Mouse (Mus musculus): ENCODE measurements at regions not wholly inside any gene's neighbourhood (a gene's known extent, or its start where the extent isn't known, plus 50 kb on each side); places are given as distances from the start of the nearest gene placed in this dataset.
A peak's percentile ranks its signal among the peaks of the same experiment; 100 is the strongest.

DNA sequence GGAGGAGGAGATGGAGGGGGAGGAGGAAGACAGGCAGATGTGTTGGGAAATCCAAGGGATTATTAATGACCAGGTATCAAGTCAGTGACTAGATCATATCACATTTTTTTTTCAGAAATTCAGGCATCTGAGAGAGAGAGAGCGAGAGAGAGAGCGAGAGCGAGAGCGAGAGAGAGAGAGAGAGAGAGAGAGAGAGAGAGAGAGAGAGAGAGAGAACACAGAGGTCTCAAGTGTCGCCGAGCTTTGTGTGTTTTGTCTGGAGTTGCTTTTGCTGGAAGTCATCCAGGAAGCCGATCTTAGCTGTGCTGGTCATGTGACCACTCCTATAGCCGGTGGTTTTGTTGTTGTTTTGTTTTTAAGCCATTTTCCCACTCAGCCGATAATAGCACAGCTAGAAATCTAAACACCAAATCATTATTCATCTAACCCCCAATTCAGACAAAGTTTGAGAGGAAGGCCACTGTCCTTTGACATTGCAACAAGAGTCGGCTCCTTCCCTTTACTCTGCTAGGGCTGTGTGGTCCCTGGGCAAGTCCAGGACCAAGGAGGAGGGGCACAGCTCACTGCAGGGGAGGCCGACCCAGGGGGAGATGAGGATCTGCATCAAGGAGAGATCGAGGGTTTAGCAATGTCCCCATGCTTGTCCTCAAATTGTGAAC, 67.0 kb upstream of the Irf2bp2 start:
- TF ChIP-seq POLR2A (IDR thresholded peaks at IDR 0.05; ENCODE audit: borderline replicate concordance, low read depth, low read length) (no peak), CTCF (IDR thresholded peaks at IDR 0.05; ENCODE audit: low read depth, low read length) (no peak)
- Histone ChIP-seq H3K27ac (ENCODE audit: insufficient read depth, low read depth, low read length) (peak overlapping the region; percentile 13), H3K4me1 (ENCODE audit: control insufficient read depth, insufficient read depth, low read length) (peaks cover 48% of the 10 kb centered on the region), H3K4me3 (ENCODE audit: insufficient read depth, low read length) (no peak overlapping the region)

DNA sequence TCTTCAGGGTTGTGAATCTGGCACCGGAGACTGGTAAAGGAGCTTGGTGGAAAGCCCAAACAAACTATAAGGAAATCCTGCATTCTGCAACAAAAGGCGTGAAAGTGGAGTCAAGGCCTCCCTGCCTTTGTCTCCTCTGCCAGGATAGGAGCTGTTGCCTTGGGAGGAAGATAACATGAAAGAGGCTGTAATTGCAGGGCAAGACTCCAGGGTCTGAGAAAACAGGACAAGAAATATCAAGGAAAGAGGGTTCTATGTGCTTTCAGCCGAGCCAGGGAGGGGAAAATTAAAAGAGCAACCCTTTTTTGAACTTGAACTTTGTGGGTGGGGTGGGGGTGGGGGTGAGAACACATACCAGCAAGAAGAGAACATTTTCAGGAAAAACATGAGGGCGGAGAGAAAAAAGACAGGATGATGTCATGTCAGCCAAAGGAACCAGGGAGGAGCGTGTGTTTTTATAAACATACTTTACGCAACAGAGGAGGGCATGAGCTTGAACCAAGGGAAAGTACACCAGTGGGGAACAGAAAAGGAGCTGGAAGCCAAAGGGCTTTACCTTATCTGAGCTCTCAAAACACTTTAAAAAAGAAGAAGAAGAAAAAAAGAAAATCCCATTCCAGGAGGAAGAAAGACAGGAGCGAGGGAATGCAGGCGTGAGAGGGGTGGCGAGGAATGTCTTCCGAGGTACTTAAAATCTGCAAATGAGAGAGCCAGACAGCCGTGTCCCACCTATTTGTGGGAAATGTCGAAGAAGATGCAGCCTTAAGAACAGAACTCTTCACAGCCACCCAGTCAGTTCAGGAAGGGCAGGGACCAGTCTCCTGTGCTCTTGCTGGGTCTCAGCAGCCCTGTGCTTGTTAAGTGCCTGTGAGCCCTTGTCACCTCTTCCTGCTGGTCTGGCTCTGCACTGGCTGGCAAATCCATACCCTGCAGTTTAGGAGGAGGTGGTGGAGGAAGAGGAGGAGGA, 66.2 kb upstream of the Irf2bp2 start:
- Histone ChIP-seq H3K4me1 (ENCODE audit: control insufficient read depth, insufficient read depth, low read length) (peaks cover 44% of the 10 kb centered on the region), H3K4me3 (ENCODE audit: insufficient read depth, low read length) (no peak overlapping the region), H3K27ac (ENCODE audit: insufficient read depth, low read depth, low read length) (peak overlapping the region; percentile 13)
- no peak for TF ChIP-seq POLR2A (IDR thresholded peaks at IDR 0.05; ENCODE audit: borderline replicate concordance, low read depth, low read length)
- no peak for TF ChIP-seq CTCF (IDR thresholded peaks at IDR 0.05; ENCODE audit: low read depth, low read length)

DNA sequence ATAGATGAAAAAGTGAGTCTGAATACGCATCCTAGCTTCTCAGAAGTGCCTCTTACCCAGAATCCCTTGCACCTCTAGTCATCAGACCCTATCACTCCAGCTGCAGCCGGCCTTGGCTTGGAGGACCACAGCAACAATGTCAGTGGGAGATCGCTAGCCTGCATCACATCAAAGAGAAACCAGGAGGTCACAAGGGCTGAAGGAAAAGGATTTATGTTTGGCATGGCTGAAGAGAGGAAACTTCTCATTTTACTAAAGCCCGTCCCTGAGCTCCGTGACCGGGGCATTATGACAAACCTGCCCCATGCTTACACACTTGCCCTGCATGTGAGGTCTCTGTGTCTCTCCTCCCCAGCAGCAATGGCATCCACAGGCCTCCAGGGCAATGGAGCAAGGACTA, 63.8 kb upstream of the Irf2bp2 start:
- Histone ChIP-seq H3K27ac (ENCODE audit: insufficient read depth, low read depth, low read length) (no peak overlapping the region), H3K4me3 (ENCODE audit: insufficient read depth, low read length) (no peak overlapping the region), H3K4me1 (ENCODE audit: control insufficient read depth, insufficient read depth, low read length) (peaks cover 24% of the 10 kb centered on the region)
- TF ChIP-seq POLR2A (IDR thresholded peaks at IDR 0.05; ENCODE audit: borderline replicate concordance, low read depth, low read length): no peak
- TF ChIP-seq CTCF (IDR thresholded peaks at IDR 0.05; ENCODE audit: low read depth, low read length): no peak

- H3K4me1 ChIP-seq (ENCODE audit: control insufficient read depth, insufficient read depth, low read length): peaks cover 29% of the 10 kb centered on the region
- no peak overlapping the region for H3K4me3 ChIP-seq (ENCODE audit: insufficient read depth, low read length)
- H3K27ac ChIP-seq (ENCODE audit: insufficient read depth, low read depth, low read length): no peak overlapping the region
- TF ChIP-seq CTCF (IDR thresholded peaks at IDR 0.05; ENCODE audit: low read depth, low read length) (no peak), POLR2A (IDR thresholded peaks at IDR 0.05; ENCODE audit: borderline replicate concordance, low read depth, low read length) (no peak)
Observed at GRCm38 (mm10) chr8:126656554-126657260, 62.9 kb upstream of the Irf2bp2 start.

DNA sequence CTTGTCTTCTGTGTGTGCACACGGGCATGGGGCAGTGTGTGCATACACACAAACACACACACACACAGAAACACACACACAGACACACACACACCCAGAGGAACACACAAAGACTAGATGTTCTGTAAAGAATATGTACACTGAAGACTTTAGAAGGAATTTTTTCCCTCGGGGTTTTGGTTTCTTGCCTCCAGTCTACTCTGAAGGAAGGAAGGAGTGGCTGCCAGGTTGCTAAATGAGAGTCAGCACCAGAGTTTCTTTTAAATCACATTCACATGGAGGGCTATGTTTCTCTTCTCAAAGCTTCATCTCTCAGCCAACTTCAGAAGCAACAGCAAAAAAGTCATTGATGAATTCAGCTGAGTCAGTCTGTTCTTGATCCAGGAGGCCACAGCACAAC, 61.8 kb upstream of the Irf2bp2 start:
- TF ChIP-seq POLR2A (IDR thresholded peaks at IDR 0.05; ENCODE audit: borderline replicate concordance, low read depth, low read length): no peak
- TF ChIP-seq CTCF (IDR thresholded peaks at IDR 0.05; ENCODE audit: low read depth, low read length): no peak
- Histone ChIP-seq H3K27ac (ENCODE audit: insufficient read depth, low read depth, low read length) (no peak overlapping the region), H3K4me3 (ENCODE audit: insufficient read depth, low read length) (no peak overlapping the region), H3K4me1 (ENCODE audit: control insufficient read depth, insufficient read depth, low read length) (peaks cover 19% of the 10 kb centered on the region)

- no peak for TF ChIP-seq POLR2A (IDR thresholded peaks at IDR 0.05; ENCODE audit: borderline replicate concordance, low read depth, low read length)
- no peak for TF ChIP-seq CTCF (IDR thresholded peaks at IDR 0.05; ENCODE audit: low read depth, low read length)
- Histone ChIP-seq H3K27ac (ENCODE audit: insufficient read depth, low read depth, low read length) (no peak overlapping the region), H3K4me3 (ENCODE audit: insufficient read depth, low read length) (no peak overlapping the region), H3K4me1 (ENCODE audit: control insufficient read depth, insufficient read depth, low read length) (peaks cover 8% of the 10 kb centered on the region)
Observed at GRCm38 (mm10) chr8:126654353-126654752, 60.6 kb upstream of the Irf2bp2 start.

GRCm38 (mm10) chr8:126652151-126652550, 58.4 kb upstream of the Irf2bp2 start:
- TF ChIP-seq POLR2A (IDR thresholded peaks at IDR 0.05; ENCODE audit: borderline replicate concordance, low read depth, low read length) (no peak), CTCF (IDR thresholded peaks at IDR 0.05; ENCODE audit: low read depth, low read length) (no peak)

GRCm38 (mm10) chr8:126650945-126651344, 57.2 kb upstream of the Irf2bp2 start:
- no peak for TF ChIP-seq CTCF (IDR thresholded peaks at IDR 0.05; ENCODE audit: low read depth, low read length)
- TF ChIP-seq POLR2A (IDR thresholded peaks at IDR 0.05; ENCODE audit: borderline replicate concordance, low read depth, low read length): no peak
- H3K4me3 ChIP-seq (ENCODE audit: insufficient read depth, low read length): no peak overlapping the region
- no peak overlapping the region for H3K27ac ChIP-seq (ENCODE audit: insufficient read depth, low read depth, low read length)
- peaks cover 7% of the 10 kb centered on the region for H3K4me1 ChIP-seq (ENCODE audit: control insufficient read depth, insufficient read depth, low read length)

More at GRCm38 (mm10) chr8:126652151-126652550, 58.4 kb upstream of the Irf2bp2 start:
- Histone ChIP-seq H3K4me3 (ENCODE audit: insufficient read depth, low read length) (no peak overlapping the region), H3K27ac (ENCODE audit: insufficient read depth, low read depth, low read length) (no peak overlapping the region), H3K4me1 (ENCODE audit: control insufficient read depth, insufficient read depth, low read length) (peaks cover 7% of the 10 kb centered on the region)

GRCm38 (mm10) chr8:126649305-126649704, 55.5 kb upstream of the Irf2bp2 start:
- H3K27ac ChIP-seq (ENCODE audit: insufficient read depth, low read depth, low read length): no peak overlapping the region
- no peak overlapping the region for H3K4me3 ChIP-seq (ENCODE audit: insufficient read depth, low read length)
- H3K4me1 ChIP-seq (ENCODE audit: control insufficient read depth, insufficient read depth, low read length): peaks cover 7% of the 10 kb centered on the region
- TF ChIP-seq CTCF (IDR thresholded peaks at IDR 0.05; ENCODE audit: low read depth, low read length) (no peak), POLR2A (IDR thresholded peaks at IDR 0.05; ENCODE audit: borderline replicate concordance, low read depth, low read length) (no peak)

All from bone marrow macrophage, adult 2 months (primary cell).